Mouse (Mus musculus) kidney, adult 2 months (tissue): ENCODE results near the gene H3f3b. TPM values are rescaled to one million over a fixed set of nuclear protein-coding genes. Genes with fewer than 3 reads are reported as not detected.

Source experiments
- DNase-seq: peaks from one replicate; pipeline ENCODE4 v3.0.0; 2021
- H3K27ac ChIP-seq: fragments of 200-500 bp; 2 replicates; pipeline ENCODE4 v1.5.1; 2012; ENCODE audit warnings: low read depth, low read length, control low read depth, inconsistent platforms; ENCODE audit not compliant: insufficient read depth
- H3K27me3 ChIP-seq: fragments of 200-500 bp; replicated peaks from 2 replicates; pipeline ENCODE4 v1.6.1; 2012; ENCODE audit warnings: mild to moderate bottlenecking, moderate library complexity, low read length, inconsistent platforms; ENCODE audit not compliant: control insufficient read depth, insufficient read depth
- H3K36me3 ChIP-seq: fragments of 200-500 bp; 2 replicates; pipeline ENCODE4 v1.6.1; 2012; ENCODE audit warnings: mild to moderate bottlenecking, moderate library complexity, low read length, inconsistent platforms; ENCODE audit not compliant: control insufficient read depth, insufficient read depth
- H3K4me1 ChIP-seq: fragments of 200-500 bp; 2 replicates; pipeline ENCODE4 v1.6.1; 2011; ENCODE audit warnings: low read length; ENCODE audit not compliant: control insufficient read depth, insufficient read depth
- H3K4me3 ChIP-seq: fragments of 200-500 bp; 2 replicates; pipeline ENCODE4 v1.5.1; 2011; ENCODE audit warnings: mild to moderate bottlenecking, low read depth, low read length, control low read depth; ENCODE audit not compliant: insufficient read depth
- CTCF ChIP-seq: fragments of 200-500 bp; conservative IDR thresholded peaks from 2 replicates; pipeline ENCODE4 v1.5.1; 2011; ENCODE audit warnings: low read depth, mild to moderate bottlenecking, control low read depth, low read length, moderate library complexity, mixed read lengths; ENCODE audit not compliant: insufficient read depth, insufficient read length
- POLR2A ChIP-seq: fragments of 200-500 bp; IDR thresholded peaks from one replicate; pipeline ENCODE4 v1.6.1; 2011; ENCODE audit warnings: low read depth, low read length, control low read depth
- WGBS: fragments of 180-500 bp; shearing (Covaris S2); methylation state at CpG from one replicate; pipeline ENCODE4 v1.1.7; 2018; 5-methylcytosine and 5-hydroxymethylcytosine counted together
- polyA plus RNA-seq: library from polyadenylated mRNA; depleted of rRNA; stranded (reverse); fragments of >200 nt; gene quantifications from 2 replicates; pipeline ENCODE4 v1.2.3, GENCODE M21; 2012

Gene H3f3b
- polyA plus RNA-seq, 1 experiment: 150 TPM

DNA sequence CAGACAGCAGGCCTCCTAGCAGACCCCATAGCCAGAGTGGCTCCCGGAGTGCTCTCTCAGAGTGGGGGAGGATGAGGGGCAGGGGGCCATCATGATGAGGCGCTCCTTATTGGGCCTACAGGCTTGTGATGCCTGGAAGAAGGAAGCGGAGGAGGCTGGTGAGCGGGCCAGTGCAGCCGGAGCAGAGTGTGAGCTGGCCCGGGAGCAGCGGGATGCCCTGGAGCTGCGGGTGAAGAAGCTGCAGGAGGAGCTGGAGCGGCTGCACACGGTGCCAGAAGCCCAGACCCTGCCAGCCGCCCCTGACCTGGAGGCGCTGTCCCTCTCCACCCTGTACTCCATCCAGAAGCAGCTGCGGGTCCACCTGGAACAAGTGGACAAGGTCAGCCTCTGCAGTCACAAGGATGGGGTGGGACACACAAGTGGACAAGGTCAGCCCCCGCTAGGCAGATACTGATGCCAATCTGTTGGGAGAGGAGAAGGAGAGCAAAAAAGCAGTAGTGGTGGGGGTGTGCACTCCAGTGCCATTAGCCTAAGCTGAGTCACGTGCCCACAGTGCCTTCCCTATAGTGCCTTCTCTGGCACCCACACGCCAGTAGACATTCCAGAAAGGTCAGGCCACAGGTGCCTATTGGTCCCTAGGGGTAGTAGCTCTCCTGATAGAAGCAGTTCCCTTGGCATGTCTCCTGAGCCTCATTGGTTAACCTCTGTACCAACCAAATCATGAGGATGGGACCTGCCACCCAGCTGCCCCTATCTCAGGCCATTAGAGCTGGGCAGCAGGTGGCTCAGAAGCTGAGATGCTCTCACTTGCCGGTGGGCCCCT lies 31.3 kb upstream of the H3f3b start:
- no peak for DNase-seq
- Histone ChIP-seq H3K27me3 (no peaks in the 10 kb centered on the region), H3K4me3 (no peak overlapping the region), H3K27ac (no peak overlapping the region), H3K4me1 (no peaks in the 10 kb centered on the region), H3K36me3 (no peaks in the 10 kb centered on the region; the same call in 1 of the 2 replicates)
- WGBS: 90% methylated on average over 17 of the region's 17 CpGs
- TF ChIP-seq POLR2A: no peak
- no peak for TF ChIP-seq CTCF

DNA sequence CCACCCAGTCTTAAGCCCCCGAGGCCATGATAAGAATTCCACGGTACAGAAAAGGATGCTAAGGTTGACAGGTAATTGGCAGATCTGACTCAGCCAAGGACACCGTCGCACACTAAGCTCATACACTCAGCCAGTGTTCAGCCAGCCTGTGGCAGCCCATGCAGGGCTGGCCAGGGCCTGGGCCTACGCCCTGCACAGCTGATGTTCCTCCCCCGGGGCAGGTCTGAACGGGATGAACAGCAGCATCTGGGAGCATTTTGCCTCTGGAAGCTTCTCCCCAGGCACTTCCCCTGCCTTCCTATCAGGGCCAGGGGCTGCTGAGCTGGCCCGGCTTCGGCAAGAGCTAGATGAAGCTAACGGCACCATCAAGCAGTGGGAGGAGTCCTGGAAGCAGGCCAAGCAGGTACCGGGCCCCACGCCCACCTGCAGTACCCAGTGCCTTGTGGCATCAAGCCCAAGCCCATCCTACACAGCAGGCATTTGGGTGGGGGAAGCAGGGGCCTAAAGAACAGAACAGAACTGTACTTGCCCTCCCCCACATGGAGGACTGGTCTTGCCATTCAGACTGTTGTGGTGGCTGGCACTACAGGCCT lies 30.4 kb upstream of the H3f3b start:
- H3K4me3 ChIP-seq: no peak overlapping the region
- TF ChIP-seq POLR2A (no peak), CTCF (no peak)
- H3K4me1 ChIP-seq: no peaks in the 10 kb centered on the region
- no peaks in the 10 kb centered on the region for H3K27me3 ChIP-seq
- WGBS: 69% methylated on average over 12 of the region's 12 CpGs
- DNase-seq: no peak
- H3K27ac ChIP-seq: no peak overlapping the region
- peaks cover 1% of the 10 kb centered on the region; the same call in 1 of the 2 replicates for H3K36me3 ChIP-seq

DNA sequence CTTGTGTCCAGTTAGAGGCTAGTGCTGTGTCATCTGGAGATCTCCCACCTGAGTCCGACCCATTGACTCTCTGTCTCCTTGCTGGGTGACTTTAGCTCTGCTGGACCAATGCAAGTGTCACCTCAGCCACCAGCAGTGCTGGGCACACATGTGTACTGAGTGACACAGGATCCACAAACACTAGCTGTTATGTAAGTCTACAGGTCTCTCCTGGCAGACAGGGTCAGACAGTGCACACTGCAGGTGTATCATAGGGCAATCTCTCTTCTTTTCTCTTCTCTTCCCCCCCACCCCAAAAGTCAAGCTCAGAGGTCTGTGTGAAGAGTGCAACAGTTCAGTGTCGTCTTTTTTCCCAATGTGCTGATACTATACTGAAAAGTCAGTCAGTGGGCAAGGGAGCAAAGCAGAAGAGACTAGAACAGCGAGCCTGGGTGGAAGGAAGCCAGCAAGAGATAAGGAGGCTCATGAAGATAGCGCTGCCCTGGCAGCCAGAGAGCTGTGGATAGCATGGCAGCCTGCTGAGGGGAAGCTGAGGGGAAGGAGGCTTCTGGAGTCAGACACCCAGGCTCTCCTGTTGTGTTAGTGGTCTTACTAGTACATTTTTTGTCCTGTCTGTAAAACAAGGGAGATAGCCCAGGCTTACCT lies 29.6 kb upstream of the H3f3b start:
- DNase-seq: no peak
- Histone ChIP-seq H3K36me3 (peaks cover 1% of the 10 kb centered on the region; the same call in 1 of the 2 replicates), H3K27ac (no peak overlapping the region), H3K27me3 (no peaks in the 10 kb centered on the region), H3K4me1 (no peaks in the 10 kb centered on the region), H3K4me3 (no peak overlapping the region)
- WGBS: 87% methylated on average over 4 of the region's 4 CpGs
- TF ChIP-seq CTCF (no peak), POLR2A (no peak)

- Histone ChIP-seq H3K27ac (no peak overlapping the region), H3K36me3 (peaks cover 1% of the 10 kb centered on the region; the same call in 1 of the 2 replicates), H3K27me3 (no peaks in the 10 kb centered on the region), H3K4me3 (no peak overlapping the region), H3K4me1 (no peaks in the 10 kb centered on the region)
- no peak for DNase-seq
- TF ChIP-seq POLR2A (no peak), CTCF (no peak)
- 92% methylated on average over 11 of the region's 11 CpGs for WGBS
Measured at GRCm38 (mm10) chr11:116055873-116056272, 28.1 kb upstream of the H3f3b start.

DNA sequence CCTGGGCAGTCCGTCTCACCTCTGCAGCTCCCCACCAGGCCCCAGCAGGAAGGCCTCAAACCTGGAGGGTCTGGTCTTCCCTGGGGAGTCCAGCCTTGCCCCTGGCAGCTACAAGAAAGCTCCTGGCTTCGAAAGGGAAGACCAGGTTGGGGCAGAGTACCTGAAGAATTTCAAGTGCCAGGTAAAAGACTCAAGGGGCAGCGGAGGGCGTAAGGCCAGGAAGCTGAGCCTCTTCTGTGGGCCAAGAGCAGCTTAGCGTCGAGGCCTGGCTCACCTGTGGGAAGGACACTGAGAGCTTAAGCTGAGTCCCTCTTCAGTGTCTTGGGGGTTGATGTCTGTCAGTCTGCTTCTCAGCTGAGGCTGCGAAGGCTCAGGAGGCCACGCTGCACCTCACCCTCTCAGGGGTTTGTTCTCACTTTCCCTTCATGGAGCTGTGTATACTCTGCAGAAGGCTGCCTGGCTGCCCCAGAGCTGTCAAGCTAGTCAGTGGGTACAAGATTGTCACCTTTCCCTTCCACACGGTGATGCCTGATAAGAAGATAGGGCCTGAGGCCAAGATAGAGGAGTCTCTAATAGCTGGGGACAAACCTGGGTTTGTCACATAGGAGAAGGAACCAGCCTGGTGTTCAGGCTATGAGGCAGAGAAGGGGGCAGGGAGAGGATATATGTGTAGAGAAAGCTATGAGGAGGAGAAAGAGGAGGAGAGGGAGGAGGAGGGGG lies 25.9 kb upstream of the H3f3b start:
- H3K27ac ChIP-seq: no peak overlapping the region
- H3K4me3 ChIP-seq: no peak overlapping the region
- WGBS: 95% methylated on average over 9 of the region's 9 CpGs
- no peak for DNase-seq
- TF ChIP-seq POLR2A: no peak
- TF ChIP-seq CTCF: no peak
- no peaks in the 10 kb centered on the region for H3K27me3 ChIP-seq
- H3K4me1 ChIP-seq: no peaks in the 10 kb centered on the region
- H3K36me3 ChIP-seq: peaks cover 1% of the 10 kb centered on the region; the same call in 1 of the 2 replicates

DNA sequence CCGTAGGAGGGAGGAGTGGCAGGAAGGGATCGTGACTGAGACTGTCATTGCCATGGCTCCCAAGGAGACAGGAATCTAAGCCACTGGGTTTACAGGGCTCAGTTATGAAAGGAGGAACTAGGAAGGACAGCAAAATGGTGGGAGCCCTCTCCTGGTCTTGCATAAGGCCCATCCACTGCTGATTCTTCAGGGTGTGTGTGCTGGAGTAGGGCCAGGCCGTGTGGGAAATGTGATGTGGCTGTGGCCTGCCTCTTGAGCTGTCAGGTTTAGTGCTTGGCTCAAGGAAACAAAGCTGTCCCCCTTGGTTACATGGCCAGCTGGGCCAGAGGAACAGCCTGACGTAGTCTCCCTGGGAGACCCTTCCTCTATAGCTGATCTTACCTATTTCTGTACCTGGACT lies 22.4 kb upstream of the H3f3b start:
- WGBS: 82% methylated on average over 4 of the region's 4 CpGs
- Histone ChIP-seq H3K4me3 (no peak overlapping the region), H3K36me3 (peaks cover 1% of the 10 kb centered on the region; the same call in 1 of the 2 replicates), H3K4me1 (no peaks in the 10 kb centered on the region), H3K27me3 (no peaks in the 10 kb centered on the region), H3K27ac (no peak overlapping the region)
- DNase-seq: no peak
- TF ChIP-seq POLR2A (no peak), CTCF (no peak)
